Mouse (Mus musculus) MEL (cell line): ENCODE data around the gene Mical3. TPM values are rescaled to one million over a fixed set of nuclear protein-coding genes. Genes with fewer than 3 reads are reported as not detected.

Source experiments
- DNase-seq: peaks from one replicate; pipeline ENCODE4 v3.0.0; 2011; ENCODE audit warnings: low read depth, low spot score
- H3K27ac ChIP-seq: 2 replicates; pipeline ENCODE4 v1.5.1; 2012; ENCODE audit warnings: low read depth, mild to moderate bottlenecking, control low read depth, low read length, moderate library complexity; ENCODE audit not compliant: control insufficient read depth
- H3K27me3 ChIP-seq, 2 experiments: fragments of 150-350 bp in 1 of 2; sonication (generic) in 1 of 2; 2 replicates each; pipeline ENCODE4 v1.6.1; 2012; ENCODE audit warnings: low read length in 2 of 2, mild to moderate bottlenecking in 2 of 2, improper control_type of control experiment in 1 of 2, moderate library complexity in 1 of 2; ENCODE audit not compliant: insufficient read depth in 2 of 2, control insufficient read depth in 1 of 2
- H3K36me3 ChIP-seq, 2 experiments: 2 replicates each; pipeline ENCODE4 v1.6.1; 2012 to 2014; ENCODE audit warnings: low read length in 2 of 2, improper control_type of control experiment in 1 of 2, inconsistent platforms in 1 of 2, mild to moderate bottlenecking in 1 of 2; ENCODE audit not compliant: insufficient read depth in 2 of 2, control insufficient read depth in 1 of 2
- H3K4me1 ChIP-seq, 2 experiments: fragments of 150-350 bp in 1 of 2; sonication (generic) in 1 of 2; 2 replicates each; pipeline ENCODE4 v1.6.1; 2012; ENCODE audit warnings: low read length in 2 of 2, improper control_type of control experiment in 1 of 2, mild to moderate bottlenecking in 1 of 2; ENCODE audit not compliant: insufficient read depth in 2 of 2, control insufficient read depth in 1 of 2
- H3K4me3 ChIP-seq, 2 experiments: fragments of 150-350 bp in 1 of 2; sonication (generic) in 1 of 2; 2 replicates each; pipeline ENCODE4 v1.5.1; 2012; ENCODE audit warnings: low read depth in 2 of 2, low read length in 2 of 2, mild to moderate bottlenecking in 2 of 2, moderate library complexity in 2 of 2, control low read depth in 1 of 2, improper control_type of control experiment in 1 of 2; ENCODE audit not compliant: control insufficient read depth in 1 of 2, insufficient read depth in 1 of 2
- H3K79me2 ChIP-seq: 2 replicates; pipeline ENCODE4 v1.6.1; 2012; ENCODE audit warnings: mild to moderate bottlenecking, low read length, moderate library complexity; ENCODE audit not compliant: control insufficient read depth, poor library complexity, insufficient read depth
- H3K9ac ChIP-seq: 2 replicates; pipeline ENCODE4 v1.6.1; 2012; ENCODE audit warnings: low read depth, mild to moderate bottlenecking, control low read depth, low read length, moderate library complexity; ENCODE audit not compliant: control insufficient read depth, poor library complexity, severe bottlenecking
- H3K9me3 ChIP-seq: fragments of 150-350 bp; sonication (generic); replicated peaks from 2 replicates; pipeline ENCODE4 v1.6.1; 2012; ENCODE audit warnings: mild to moderate bottlenecking, low read length, improper control_type of control experiment, moderate library complexity; ENCODE audit not compliant: insufficient read depth
- BHLHE40 ChIP-seq: IDR thresholded peaks from 2 replicates; pipeline ENCODE4 v1.6.1; 2012; ENCODE audit warnings: low read depth, mild to moderate bottlenecking, inconsistent platforms, low read length, improper control_type of control experiment, borderline replicate concordance
- CHD1 ChIP-seq: IDR thresholded peaks from 2 replicates; pipeline ENCODE4 v1.6.1; 2012; ENCODE audit warnings: low read depth, mild to moderate bottlenecking, inconsistent platforms, low read length, improper control_type of control experiment
- CTCF ChIP-seq, 3 experiments: IDR thresholded peaks in 2 of 3; conservative IDR thresholded peaks in 1 of 3; 2 replicates each; pipeline ENCODE4 v1.5.1; 2011 to 2012; ENCODE audit warnings: low read length in 3 of 3, low read depth in 2 of 3, mild to moderate bottlenecking in 2 of 3, improper control_type of control experiment in 1 of 3, inconsistent platforms in 1 of 3, mixed read lengths in 1 of 3, moderate library complexity in 1 of 3; ENCODE audit not compliant: control insufficient read depth in 1 of 3, insufficient read depth in 1 of 3, poor library complexity in 1 of 3, severe bottlenecking in 1 of 3
- E2F4 ChIP-seq: IDR thresholded peaks from 2 replicates; pipeline ENCODE4 v1.6.1; 2011; ENCODE audit warnings: low read depth, low read length, improper control_type of control experiment, borderline replicate concordance
- EP300 ChIP-seq, 2 experiments: IDR thresholded peaks; 2 replicates each; pipeline ENCODE4 v1.6.1; 2011; ENCODE audit warnings: improper control_type of control experiment in 2 of 2, low read length in 2 of 2, low read depth in 1 of 2, mild to moderate bottlenecking in 1 of 2
- ETS1 ChIP-seq: IDR thresholded peaks from 2 replicates; pipeline ENCODE4 v1.6.1; 2012; ENCODE audit warnings: low read depth, mild to moderate bottlenecking, inconsistent platforms, low read length, improper control_type of control experiment, moderate library complexity
- GABPA ChIP-seq: IDR thresholded peaks from 2 replicates; pipeline ENCODE4 v1.6.1; 2012; ENCODE audit warnings: low read depth, mild to moderate bottlenecking, inconsistent platforms, low read length, improper control_type of control experiment, moderate library complexity
- HCFC1 ChIP-seq: IDR thresholded peaks from 2 replicates; pipeline ENCODE4 v1.6.1; 2012; ENCODE audit warnings: low read depth, mild to moderate bottlenecking, inconsistent platforms, low read length, improper control_type of control experiment, moderate library complexity
- MAX ChIP-seq: IDR thresholded peaks from 2 replicates; pipeline ENCODE4 v1.6.1; 2011; ENCODE audit warnings: low read length, improper control_type of control experiment
- MAZ ChIP-seq: IDR thresholded peaks from 2 replicates; pipeline ENCODE4 v1.6.1; 2012; ENCODE audit warnings: low read depth, mild to moderate bottlenecking, inconsistent platforms, low read length, improper control_type of control experiment
- MEF2A ChIP-seq: IDR thresholded peaks from 2 replicates; pipeline ENCODE4 v1.6.1; 2014; ENCODE audit warnings: low read depth, mild to moderate bottlenecking, inconsistent platforms, low read length, improper control_type of control experiment; ENCODE audit not compliant: poor library complexity, insufficient replicate concordance, severe bottlenecking; ENCODE audit errors: extremely low read depth
- MXI1 ChIP-seq: IDR thresholded peaks from 2 replicates; pipeline ENCODE4 v1.6.1; 2011; ENCODE audit warnings: mild to moderate bottlenecking, low read depth, low read length, improper control_type of control experiment
- MYC ChIP-seq: IDR thresholded peaks from 2 replicates; pipeline ENCODE4 v1.6.1; 2011; ENCODE audit warnings: low read depth, mild to moderate bottlenecking, low read length, improper control_type of control experiment, moderate library complexity
- NELFE ChIP-seq: IDR thresholded peaks from 2 replicates; pipeline ENCODE4 v1.6.1; 2011; ENCODE audit warnings: low read depth, low read length, improper control_type of control experiment
- NRF1 ChIP-seq: IDR thresholded peaks from 2 replicates; pipeline ENCODE4 v1.6.1; 2014; ENCODE audit warnings: low read depth, mild to moderate bottlenecking, inconsistent platforms, low read length, improper control_type of control experiment, moderate library complexity; ENCODE audit not compliant: poor library complexity, insufficient read depth, severe bottlenecking
- POLR2A ChIP-seq, 2 experiments: IDR thresholded peaks; 2 replicates each; pipeline ENCODE4 v1.6.1; 2011 to 2012; ENCODE audit warnings: low read length in 2 of 2, mild to moderate bottlenecking in 2 of 2, control low read depth in 1 of 2, improper control_type of control experiment in 1 of 2, low read depth in 1 of 2, moderate library complexity in 1 of 2; ENCODE audit not compliant: control insufficient read depth in 1 of 2, insufficient read depth in 1 of 2, poor library complexity in 1 of 2
- RAD21 ChIP-seq: IDR thresholded peaks from 2 replicates; pipeline ENCODE4 v1.6.1; 2011; ENCODE audit warnings: mild to moderate bottlenecking, low read depth, low read length, improper control_type of control experiment
- RCOR1 ChIP-seq: IDR thresholded peaks from 2 replicates; pipeline ENCODE4 v1.6.1; 2012; ENCODE audit warnings: low read depth, mild to moderate bottlenecking, inconsistent platforms, low read length, improper control_type of control experiment
- SIN3A ChIP-seq: IDR thresholded peaks from 2 replicates; pipeline ENCODE4 v1.6.1; 2012; ENCODE audit warnings: low read length, improper control_type of control experiment, inconsistent platforms
- SMC3 ChIP-seq: IDR thresholded peaks from 2 replicates; pipeline ENCODE4 v1.6.1; 2011; ENCODE audit warnings: low read depth, low read length, improper control_type of control experiment
- TAL1 ChIP-seq: IDR thresholded peaks from 2 replicates; pipeline ENCODE4 v1.6.1; 2012; ENCODE audit warnings: mild to moderate bottlenecking, inconsistent platforms, low read length, moderate library complexity, mixed read lengths
- TCF12 ChIP-seq: IDR thresholded peaks from 2 replicates; pipeline ENCODE4 v1.6.1; 2014; ENCODE audit warnings: low read depth, mild to moderate bottlenecking, inconsistent platforms, low read length, improper control_type of control experiment, moderate library complexity
- UBTF ChIP-seq: IDR thresholded peaks from 2 replicates; pipeline ENCODE4 v1.6.1; 2012; ENCODE audit warnings: low read depth, mild to moderate bottlenecking, inconsistent platforms, low read length, improper control_type of control experiment, moderate library complexity, borderline replicate concordance; ENCODE audit not compliant: insufficient read depth
- ZC3H11A ChIP-seq: IDR thresholded peaks from 2 replicates; pipeline ENCODE4 v1.6.1; 2012; ENCODE audit warnings: low read depth, mild to moderate bottlenecking, inconsistent platforms, low read length, improper control_type of control experiment
- ZKSCAN1 ChIP-seq: IDR thresholded peaks from 2 replicates; pipeline ENCODE4 v1.6.1; 2012; ENCODE audit warnings: low read depth, mild to moderate bottlenecking, inconsistent platforms, low read length, improper control_type of control experiment, moderate library complexity
- ZMIZ1 ChIP-seq: IDR thresholded peaks from 2 replicates; pipeline ENCODE4 v1.6.1; 2012; ENCODE audit warnings: low read depth, mild to moderate bottlenecking, inconsistent platforms, low read length, improper control_type of control experiment, moderate library complexity
- polyA plus RNA-seq, 2 experiments: library from polyadenylated mRNA; stranded (reverse) in 1 of 2; unstranded in 1 of 2; fragments of >175 nt in 1 of 2; fragments of >200 nt in 1 of 2; gene quantifications; 2 replicates each; pipeline versions ENCODE4 v1.2.1 to v1.2.4; 2012; ENCODE audit warnings: low replicate concordance in 2 of 2, low read depth in 1 of 2; ENCODE audit not compliant: insufficient read length in 2 of 2, insufficient read depth in 1 of 2, missing spikeins in 1 of 2
- total RNA-seq: library from RNA; depleted of rRNA; stranded (reverse); fragments of 300-350 nt; gene quantifications from 2 replicates; pipeline ENCODE4 v1.2.3, GENCODE M21; 2012

The Mical3 gene
- total and polyA plus RNA-seq, 3 experiments = 19.8 to 125 (median 31.4) TPM

DNA sequence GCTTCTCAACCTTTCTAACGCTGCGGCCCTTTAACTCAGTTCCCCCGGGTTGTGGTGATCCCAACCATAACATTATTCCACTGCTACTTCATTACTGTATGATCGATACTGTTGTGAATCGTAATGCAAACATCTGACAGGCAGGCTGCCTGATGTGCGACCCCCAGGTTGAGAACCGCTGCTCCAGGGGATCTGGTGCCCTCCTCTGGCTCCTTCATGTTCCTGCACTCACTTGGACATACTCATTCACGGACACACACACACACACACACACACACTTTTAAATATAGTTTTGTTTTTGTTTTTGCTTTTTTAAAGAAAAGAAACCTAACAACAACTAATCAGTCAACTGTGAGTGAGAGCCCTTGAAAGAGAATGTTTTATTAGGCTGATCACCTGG lies 19.3 kb upstream of the Mical3 start:
- Histone ChIP-seq H3K27ac (no peak overlapping the region), H3K79me2 (no peaks in the 10 kb centered on the region), H3K36me3 (no peaks in the 10 kb centered on the region), H3K4me3 (no peak overlapping the region), H3K9me3 (no peaks in the 10 kb centered on the region), H3K27me3 (peaks cover 0 to 5% of the 10 kb centered on the region in 2 experiments; a peak in 2 of 4 replicates), H3K9ac (no peak overlapping the region), H3K4me1 (no peaks in the 10 kb centered on the region)
- TF ChIP-seq SMC3 = peak; percentile 20; the same call in 1 of the 2 replicates
- no peak for TF ChIP-seq CHD1
- TF ChIP-seq NELFE = no peak
- no peak for TF ChIP-seq POLR2A (IDR thresholded peaks at IDR 0.05; ENCODE audit: control insufficient read depth in 1 of 2, insufficient read depth in 1 of 2, low read depth in 1 of 2, low read length in 2 of 2, poor library complexity in 1 of 2)
- TF ChIP-seq BHLHE40 = no peak
- TF ChIP-seq EP300 (IDR thresholded peaks at IDR 0.05; ENCODE audit: low read depth in 1 of 2, low read length in 2 of 2) = no peak
- TF ChIP-seq CTCF (IDR thresholded peaks at IDR 0.05 in 2 of 3, conservative IDR thresholded peaks at IDR 0.05 in 1 of 3; ENCODE audit: control insufficient read depth in 1 of 3, insufficient read depth in 1 of 3, low read depth in 2 of 3, low read length in 3 of 3, poor library complexity in 1 of 3, severe bottlenecking in 1 of 3) = peak in 2 of 3 experiments; percentile 6 to 15; a peak in 1 of 6 replicates
- no peak for TF ChIP-seq MEF2A
- no peak for TF ChIP-seq MYC
- TF ChIP-seq ZC3H11A = no peak
- TF ChIP-seq RCOR1 = no peak
- TF ChIP-seq E2F4 = no peak
- TF ChIP-seq NRF1 = no peak
- no peak for TF ChIP-seq MAZ
- TF ChIP-seq UBTF = no peak
- TF ChIP-seq GABPA = no peak
- no peak for TF ChIP-seq ETS1
- TF ChIP-seq ZKSCAN1 = no peak
- no peak for TF ChIP-seq MXI1
- TF ChIP-seq TCF12 = no peak
- no peak for TF ChIP-seq HCFC1
- TF ChIP-seq ZMIZ1 = no peak
- TF ChIP-seq MAX = no peak
- TF ChIP-seq SIN3A = no peak
- peak; percentile 3; the same call in 1 of the 2 replicates for TF ChIP-seq RAD21
- TF ChIP-seq TAL1 = no peak
- no peak for DNase-seq
